Mouse (Mus musculus) olfactory bulb, adult 2 months (tissue): ENCODE results near the gene Crmp1. TPM values are rescaled to one million over a fixed set of nuclear protein-coding genes. Genes with fewer than 3 reads are reported as not detected.

Experiments used
- H3K27ac ChIP-seq: fragments of 200-500 bp; 2 replicates; pipeline ENCODE4 v1.5.1; 2012; ENCODE audit warnings: low read depth, low read length; ENCODE audit not compliant: insufficient read depth
- H3K4me1 ChIP-seq: fragments of 200-500 bp; 2 replicates; pipeline ENCODE4 v1.6.1; 2012; ENCODE audit warnings: low read length; ENCODE audit not compliant: control insufficient read depth, insufficient read depth
- H3K4me3 ChIP-seq: fragments of 200-500 bp; 2 replicates; pipeline ENCODE4 v1.5.1; 2012; ENCODE audit warnings: mild to moderate bottlenecking, low read depth, low read length, moderate library complexity; ENCODE audit not compliant: insufficient read depth
- CTCF ChIP-seq: fragments of 200-500 bp; IDR thresholded peaks from 2 replicates; pipeline ENCODE4 v1.5.1; 2012; ENCODE audit warnings: low read depth, mild to moderate bottlenecking, low read length, moderate library complexity; ENCODE audit not compliant: insufficient read depth
- POLR2A ChIP-seq: fragments of 200-500 bp; IDR thresholded peaks from 2 replicates; pipeline ENCODE4 v1.6.1; 2012; ENCODE audit warnings: mild to moderate bottlenecking, low read depth, low read length, moderate library complexity; ENCODE audit not compliant: insufficient read depth
- WGBS: fragments of 180-500 bp; shearing (Covaris S2); methylation state at CpG from one replicate; pipeline ENCODE4 v1.1.7; 2018; 5-methylcytosine and 5-hydroxymethylcytosine counted together
- polyA plus RNA-seq: library from polyadenylated mRNA; stranded (reverse); fragments of >200 nt; gene quantifications from 2 replicates; pipeline ENCODE4 v1.2.4, GENCODE M21; 2012; ENCODE audit warnings: low replicate concordance; ENCODE audit not compliant: missing spikeins, insufficient read depth, insufficient read length

The Crmp1 gene
- polyA plus RNA-seq, 1 experiment = not detected

GRCm38 (mm10) chr5:37212938-37213708 is 28.6 kb upstream of the Crmp1 start:
- Histone ChIP-seq H3K4me3 (no peak overlapping the region), H3K27ac (no peak overlapping the region), H3K4me1 (no peaks in the 10 kb centered on the region)
- TF ChIP-seq CTCF (no peak), POLR2A (no peak)
- 72% methylated on average over 9 of the region's 9 CpGs for WGBS

GRCm38 (mm10) chr5:37213709-37214103 is 28.0 kb upstream of the Crmp1 start:
- Histone ChIP-seq H3K27ac (no peak overlapping the region), H3K4me1 (peaks cover under 1% of the 10 kb centered on the region; the same call in 1 of the 2 replicates), H3K4me3 (no peak overlapping the region)
- TF ChIP-seq CTCF = no peak
- no peak for TF ChIP-seq POLR2A
- WGBS = 79% methylated on average over 4 of the region's 4 CpGs

- H3K27ac ChIP-seq = no peak overlapping the region
- H3K4me1 ChIP-seq = peaks cover 5% of the 10 kb centered on the region
- TF ChIP-seq CTCF (no peak), POLR2A (no peak)
- no peak overlapping the region for H3K4me3 ChIP-seq
- WGBS = 80% methylated on average over 6 of the region's 6 CpGs
These were observed 27.1 kb upstream of the Crmp1 start for GRCm38 (mm10) chr5:37214614-37215013.

GRCm38 (mm10) chr5:37215276-37215675 is 26.5 kb upstream of the Crmp1 start:
- Histone ChIP-seq H3K4me1 (peaks cover 5% of the 10 kb centered on the region), H3K4me3 (no peak overlapping the region), H3K27ac (no peak overlapping the region)
- TF ChIP-seq CTCF = no peak
- TF ChIP-seq POLR2A = no peak
- 91% methylated on average over 7 of the region's 7 CpGs for WGBS

- 62% methylated on average over 5 of the region's 5 CpGs for WGBS
- no peak overlapping the region for H3K4me3 ChIP-seq
- H3K4me1 ChIP-seq = peaks cover 15% of the 10 kb centered on the region
- TF ChIP-seq CTCF (no peak), POLR2A (no peak)
- no peak overlapping the region for H3K27ac ChIP-seq
These were observed 22.1 kb upstream of the Crmp1 start for GRCm38 (mm10) chr5:37219615-37220014.

GRCm38 (mm10) chr5:37220575-37220974 is 21.2 kb upstream of the Crmp1 start:
- no peak for TF ChIP-seq CTCF
- TF ChIP-seq POLR2A = no peak
- H3K4me3 ChIP-seq = no peak overlapping the region
- WGBS = 87% methylated on average over 5 of the region's 5 CpGs
- H3K27ac ChIP-seq = no peak overlapping the region
- H3K4me1 ChIP-seq = peaks cover 19% of the 10 kb centered on the region

GRCm38 (mm10) chr5:37221563-37221962 is 20.2 kb upstream of the Crmp1 start:
- Histone ChIP-seq H3K27ac (no peak overlapping the region), H3K4me1 (peaks cover 23% of the 10 kb centered on the region), H3K4me3 (no peak overlapping the region)
- 30% methylated on average over 6 of the region's 6 CpGs for WGBS
- TF ChIP-seq CTCF (no peak), POLR2A (no peak)

GRCm38 (mm10) chr5:37222316-37222715 is 19.4 kb upstream of the Crmp1 start:
- H3K4me3 ChIP-seq = no peak overlapping the region
- WGBS = 62% methylated on average over 8 of the region's 8 CpGs
- H3K27ac ChIP-seq = no peak overlapping the region
- no peak for TF ChIP-seq POLR2A
- no peak for TF ChIP-seq CTCF
- peaks cover 29% of the 10 kb centered on the region for H3K4me1 ChIP-seq

- TF ChIP-seq POLR2A (no peak), CTCF (no peak)
- Histone ChIP-seq H3K4me1 (peaks cover 39% of the 10 kb centered on the region), H3K27ac (no peak overlapping the region), H3K4me3 (no peak overlapping the region)
- WGBS = 83% methylated on average over 1 of the region's 1 CpGs
These were observed 16.0 kb upstream of the Crmp1 start for GRCm38 (mm10) chr5:37225708-37226107.
